27 mouse cellular contexts compared by ENCODE assay signal in genomic region chr2:129556081-129556480, GRCm38 (mm10). TPM values are rescaled to one million over a fixed set of nuclear protein-coding genes. Genes with fewer than 3 reads are reported as not detected.
DNase-seq lines count a peak whose midpoint lies in the region; ATAC-seq and TF ChIP-seq lines count a peak whose summit lies in the region.
"Had no signal": no experiment of that assay in that cellular context is flagged by ENCODE, and none has a peak within 500 bp of the region (broad histone marks: within the 10 kb centered on the region; RNA-seq: fewer than 3 reads in every experiment).

No protein-coding gene starts in this region.

- 55% methylated on average over 6 of the region's 6 CpGs for WGBS in hindbrain, embryonic 15.5 days
- 66% methylated on average over 6 of the region's 6 CpGs for whole genome bisulfite sequencing in hindbrain, postnatal 0 days
- WGBS in midbrain, embryonic 14.5 days: 61% methylated on average over 6 of the region's 6 CpGs
- 81% methylated on average over 6 of the region's 6 CpGs for WGBS in midbrain, embryonic 11.5 days
- WGBS in midbrain, embryonic 16.5 days: 56% methylated on average over 6 of the region's 6 CpGs
- 79% methylated on average over 6 of the region's 6 CpGs for WGBS in midbrain, embryonic 10.5 days
- WGBS in olfactory bulb, adult 2 months: 43% methylated on average over 6 of the region's 6 CpGs

- DNase-seq in hindbrain, postnatal 0 days (ENCODE audit: low spot score): no peak
- DNase-seq in midbrain, embryonic 14.5 days: no peak
- no peak for DNase-seq in midbrain, embryonic 11.5 days (ENCODE audit: low spot score, missing footprints)
- DNase-seq in midbrain, embryonic 10.5 days (ENCODE audit: low spot score): no peak
- DNase-seq: adrenal gland, adult 2 months; adrenal gland, postnatal 10 days; adrenal gland, postnatal 25 days; cerebellum, adult 11-12 months; cerebellum, adult 2 months; cerebellum, adult 9-10 months; cerebellum, postnatal 10 days; cerebellum, postnatal 25 days had no signal

- H3K4me1 ChIP-seq in hindbrain, embryonic 15.5 days (replicated peaks): no peaks in the 10 kb centered on the region; the same call in none of the 2 replicates
- no peaks in the 10 kb centered on the region for H3K4me1 ChIP-seq in hindbrain, postnatal 0 days (ENCODE audit: insufficient read depth, low read length)
- 0 out of 2 replicates have a peak, but pooled peaks cover 7% of the 10 kb centered on the region for H3K4me1 ChIP-seq in midbrain, embryonic 14.5 days (ENCODE audit: control insufficient read depth, insufficient read depth, low read length)
- H3K4me1 ChIP-seq in midbrain, embryonic 11.5 days (ENCODE audit: control insufficient read depth, insufficient read depth, low read length): no peaks in the 10 kb centered on the region
- H3K4me1 ChIP-seq in midbrain, embryonic 16.5 days (ENCODE audit: control insufficient read depth, insufficient read depth, low read length): peaks cover 4% of the 10 kb centered on the region; the same call in 1 of the 2 replicates
- H3K4me1 ChIP-seq in midbrain, embryonic 10.5 days: peaks cover 11% of the 10 kb centered on the region
- H3K4me1 ChIP-seq in olfactory bulb, adult 2 months (ENCODE audit: control insufficient read depth, insufficient read depth, low read length): peaks cover 21% of the 10 kb centered on the region
- H3K4me1 ChIP-seq: forebrain, embryonic 15.5 days had no signal

- H3K27ac ChIP-seq in hindbrain, embryonic 15.5 days (replicated peaks): no peak overlapping the region
- H3K27ac ChIP-seq in hindbrain, postnatal 0 days: no peak overlapping the region
- peak overlapping the region; percentile 32; the same call in 1 of the 2 replicates for H3K27ac ChIP-seq in midbrain, embryonic 14.5 days (replicated peaks; ENCODE audit: low read depth, low read length)
- no peak overlapping the region for H3K27ac ChIP-seq in midbrain, embryonic 11.5 days (ENCODE audit: low read depth, low read length)
- no peak overlapping the region for H3K27ac ChIP-seq in midbrain, embryonic 16.5 days (ENCODE audit: low read length)
- H3K27ac ChIP-seq in midbrain, embryonic 10.5 days (replicated peaks): no peak overlapping the region
- peak overlapping the region; percentile 30; the same call in 1 of the 2 replicates for H3K27ac ChIP-seq in olfactory bulb, adult 2 months (ENCODE audit: insufficient read depth, low read depth, low read length)
- H3K27ac ChIP-seq: embryonic facial prominence, embryonic 10.5 days; embryonic facial prominence, embryonic 12.5 days; forebrain, embryonic 13.5 days; forebrain, embryonic 15.5 days had no signal

- no peak overlapping the region for H3K9ac ChIP-seq in hindbrain, embryonic 15.5 days
- H3K9ac ChIP-seq in hindbrain, postnatal 0 days (replicated peaks; ENCODE audit: low read length): no peak overlapping the region
- H3K9ac ChIP-seq in midbrain, embryonic 14.5 days (replicated peaks; ENCODE audit: low read length): no peak overlapping the region
- H3K9ac ChIP-seq in midbrain, embryonic 11.5 days (ENCODE audit: low read length): no peak overlapping the region
- no peak overlapping the region for H3K9ac ChIP-seq in midbrain, embryonic 16.5 days (ENCODE audit: low read depth, low read length)
- H3K9ac ChIP-seq: embryonic facial prominence, embryonic 12.5 days; forebrain, embryonic 13.5 days; forebrain, embryonic 15.5 days had no signal

- no peak overlapping the region for H3K4me2 ChIP-seq in hindbrain, embryonic 15.5 days
- H3K4me2 ChIP-seq in hindbrain, postnatal 0 days (ENCODE audit: low read depth, low read length): no peak overlapping the region
- no peak overlapping the region for H3K4me2 ChIP-seq in midbrain, embryonic 14.5 days (ENCODE audit: low read length)
- no peak overlapping the region for H3K4me2 ChIP-seq in midbrain, embryonic 11.5 days
- H3K4me2 ChIP-seq in midbrain, embryonic 16.5 days (ENCODE audit: low read length): no peak overlapping the region
- H3K4me2 ChIP-seq: embryonic facial prominence, embryonic 12.5 days; forebrain, embryonic 13.5 days; forebrain, embryonic 15.5 days had no signal

- ATAC-seq in hindbrain, embryonic 15.5 days (ENCODE audit: low FRiP score, low read depth): 0 out of 2 replicates have a peak, but pooled peaks have one; percentile 51
- ATAC-seq in hindbrain, postnatal 0 days: no peak
- no peak for ATAC-seq in midbrain, embryonic 14.5 days (ENCODE audit: low FRiP score, low TSS enrichment)
- ATAC-seq in midbrain, embryonic 11.5 days (ENCODE audit: low FRiP score): no peak
- ATAC-seq in midbrain, embryonic 16.5 days: peak; percentile 70
- ATAC-seq in cerebellum, adult (ENCODE audit: insufficient number of reproducible peaks, low FRiP score, low TSS enrichment): no peak
- ATAC-seq: forebrain, embryonic 13.5 days; forebrain, embryonic 15.5 days had no signal

- H3K9me3 ChIP-seq in hindbrain, embryonic 15.5 days: no peaks in the 10 kb centered on the region
- no peaks in the 10 kb centered on the region for H3K9me3 ChIP-seq in hindbrain, postnatal 0 days (ENCODE audit: low read length)
- H3K9me3 ChIP-seq in midbrain, embryonic 14.5 days (ENCODE audit: control insufficient read depth, low read length): no peaks in the 10 kb centered on the region
- H3K9me3 ChIP-seq in midbrain, embryonic 11.5 days (ENCODE audit: control insufficient read depth, low read length): no peaks in the 10 kb centered on the region
- no peaks in the 10 kb centered on the region for H3K9me3 ChIP-seq in midbrain, embryonic 16.5 days (replicated peaks; ENCODE audit: control insufficient read depth, low read length, poor library complexity, severe bottlenecking)
- H3K9me3 ChIP-seq in midbrain, embryonic 10.5 days (replicated peaks): no peaks in the 10 kb centered on the region
- H3K9me3 ChIP-seq: embryonic facial prominence, embryonic 10.5 days; embryonic facial prominence, embryonic 12.5 days; forebrain, embryonic 13.5 days; forebrain, embryonic 15.5 days had no signal

- TF ChIP-seq POLR2A in olfactory bulb, adult 2 months (IDR thresholded peaks at IDR 0.05; ENCODE audit: insufficient read depth, low read depth, low read length): no peak

- H3K27me3 ChIP-seq in hindbrain, embryonic 15.5 days: no peaks in the 10 kb centered on the region
- no peaks in the 10 kb centered on the region for H3K27me3 ChIP-seq in hindbrain, postnatal 0 days (ENCODE audit: insufficient read depth, low read length)
- no peaks in the 10 kb centered on the region for H3K27me3 ChIP-seq in midbrain, embryonic 14.5 days (ENCODE audit: control insufficient read depth, insufficient read depth, low read length)
- H3K27me3 ChIP-seq in midbrain, embryonic 11.5 days (ENCODE audit: control insufficient read depth, insufficient read depth, low read length): no peaks in the 10 kb centered on the region
- no peaks in the 10 kb centered on the region for H3K27me3 ChIP-seq in midbrain, embryonic 16.5 days (ENCODE audit: control insufficient read depth, insufficient read depth, low read depth, low read length)
- H3K27me3 ChIP-seq in midbrain, embryonic 10.5 days (ENCODE audit: low read depth, poor library complexity, severe bottlenecking): no peaks in the 10 kb centered on the region
- H3K27me3 ChIP-seq: embryonic facial prominence, embryonic 12.5 days; forebrain, embryonic 13.5 days; forebrain, embryonic 15.5 days had no signal

- TF ChIP-seq CTCF in hindbrain, postnatal 0 days (IDR thresholded peaks at IDR 0.05; ENCODE audit: low read depth): no peak
- no peak for TF ChIP-seq CTCF in olfactory bulb, adult 2 months (IDR thresholded peaks at IDR 0.05; ENCODE audit: insufficient read depth, low read depth, low read length)

- H3K4me3 ChIP-seq in hindbrain, embryonic 15.5 days: no peak overlapping the region
- no peak overlapping the region for H3K4me3 ChIP-seq in hindbrain, postnatal 0 days (ENCODE audit: low read length)
- H3K4me3 ChIP-seq in midbrain, embryonic 14.5 days (replicated peaks; ENCODE audit: low read depth, low read length): no peak overlapping the region
- H3K4me3 ChIP-seq in midbrain, embryonic 11.5 days (ENCODE audit: low read depth, low read length): no peak overlapping the region
- no peak overlapping the region for H3K4me3 ChIP-seq in midbrain, embryonic 16.5 days (ENCODE audit: low read depth, low read length)
- H3K4me3 ChIP-seq in midbrain, embryonic 10.5 days: no peak overlapping the region
- no peak overlapping the region for H3K4me3 ChIP-seq in olfactory bulb, adult 2 months (ENCODE audit: insufficient read depth, low read depth, low read length)
- H3K4me3 ChIP-seq: embryonic facial prominence, embryonic 10.5 days; embryonic facial prominence, embryonic 12.5 days; forebrain, embryonic 13.5 days; forebrain, embryonic 15.5 days had no signal

- H3K36me3 ChIP-seq in hindbrain, embryonic 15.5 days: no peaks in the 10 kb centered on the region
- H3K36me3 ChIP-seq in hindbrain, postnatal 0 days (ENCODE audit: insufficient read depth, low read length): no peaks in the 10 kb centered on the region
- no peaks in the 10 kb centered on the region for H3K36me3 ChIP-seq in midbrain, embryonic 14.5 days (ENCODE audit: control insufficient read depth, insufficient read depth, low read length)
- no peaks in the 10 kb centered on the region for H3K36me3 ChIP-seq in midbrain, embryonic 11.5 days (ENCODE audit: control insufficient read depth, insufficient read depth, low read length)
- no peaks in the 10 kb centered on the region for H3K36me3 ChIP-seq in midbrain, embryonic 16.5 days (ENCODE audit: control insufficient read depth, insufficient read depth, low read length)
- no peaks in the 10 kb centered on the region for H3K36me3 ChIP-seq in midbrain, embryonic 10.5 days
- H3K36me3 ChIP-seq: embryonic facial prominence, embryonic 10.5 days; embryonic facial prominence, embryonic 12.5 days; forebrain, embryonic 15.5 days had no signal

RNA-seq across cellular contexts. Expression of gene F830045P16Rik, which starts 19.7 kb away (rescaled TPM):
- polyA plus RNA-seq in hindbrain, embryonic 15.5 days (2015; fragmentation: Nextera tagmentation; extraction: Ambion mirVana): not detected in 2 replicates
- total RNA-seq in hindbrain, postnatal 0 days (2014; rRNA removed): not detected in 2 replicates
- polyA plus RNA-seq in hindbrain, postnatal 0 days (2015; fragmentation: Nextera tagmentation; extraction: Ambion mirVana): not detected in 2 replicates
- polyA plus RNA-seq in midbrain, embryonic 14.5 days (2014; fragmentation: Nextera tagmentation; extraction: Ambion mirVana): not detected in 2 replicates
- 0.10 TPM in 1 of 2 replicates, not detected in the other for polyA plus RNA-seq in midbrain, embryonic 11.5 days (2014; fragmentation: Nextera tagmentation; extraction: Ambion mirVana)
- polyA plus RNA-seq in midbrain, embryonic 16.5 days (2015; fragmentation: Nextera tagmentation; extraction: Ambion mirVana): not detected in 2 replicates
- polyA plus RNA-seq in midbrain, embryonic 10.5 days (2016; fragmentation: Nextera tagmentation; extraction: Ambion mirVana): not detected in 2 replicates
- not detected in 2 replicates for polyA plus RNA-seq in olfactory bulb, adult 2 months (2012; ENCODE audit: insufficient read depth, insufficient read length, low replicate concordance, missing spikeins)
- total RNA-seq: adrenal gland, adult 2 months; adrenal gland, postnatal 10 days; adrenal gland, postnatal 25 days; adrenal gland, postnatal 4 days; ES-E14; MEL had no signal
- polyA plus RNA-seq: adrenal gland, adult 2 months; brain, embryonic 14.5 days; C2C12; cortical plate, adult 2 months; embryonic facial prominence, embryonic 10.5 days; embryonic facial prominence, embryonic 12.5 days; forebrain, embryonic 11.5 days; forebrain, embryonic 13.5 days; forebrain, embryonic 15.5 days had no signal

RNA-seq across cellular contexts. Expression of gene Sirpa, which starts 36.6 kb away (rescaled TPM):
- polyA plus RNA-seq in hindbrain, embryonic 15.5 days (2015; fragmentation: Nextera tagmentation; extraction: Ambion mirVana): 31.7 and 35.1 TPM in 2 replicates
- total RNA-seq in hindbrain, postnatal 0 days (2014; rRNA removed): 87.7 and 135 TPM in 2 replicates
- polyA plus RNA-seq in hindbrain, postnatal 0 days (2015; fragmentation: Nextera tagmentation; extraction: Ambion mirVana): 35.8 and 37.1 TPM in 2 replicates
- 28.3 and 35.7 TPM in 2 replicates for polyA plus RNA-seq in midbrain, embryonic 14.5 days (2014; fragmentation: Nextera tagmentation; extraction: Ambion mirVana)
- polyA plus RNA-seq in midbrain, embryonic 11.5 days (2014; fragmentation: Nextera tagmentation; extraction: Ambion mirVana): 16.0 and 17.9 TPM in 2 replicates
- polyA plus RNA-seq in midbrain, embryonic 16.5 days (2015; fragmentation: Nextera tagmentation; extraction: Ambion mirVana): 41.3 and 45.9 TPM in 2 replicates
- 15.7 and 16.0 TPM in 2 replicates for polyA plus RNA-seq in midbrain, embryonic 10.5 days (2016; fragmentation: Nextera tagmentation; extraction: Ambion mirVana)
- not detected in 2 replicates for polyA plus RNA-seq in olfactory bulb, adult 2 months (2012; ENCODE audit: insufficient read depth, insufficient read length, low replicate concordance, missing spikeins)
- total RNA-seq: MEL had no signal

Comparison
In these comparisons a context has a peak if more than half of its experiments do, and no peak if none do; other contexts are left out.
1. ATAC-seq: peak in hindbrain, embryonic 15.5 days (single experiment) and midbrain, embryonic 16.5 days (single experiment); none in hindbrain, postnatal 0 days (single experiment), midbrain, embryonic 14.5 days (single experiment), midbrain, embryonic 11.5 days (single experiment) and cerebellum, adult (single experiment).
2. H3K27ac ChIP-seq: peak in midbrain, embryonic 14.5 days (single experiment) and olfactory bulb, adult 2 months (single experiment); none in hindbrain, embryonic 15.5 days (single experiment), hindbrain, postnatal 0 days (single experiment), midbrain, embryonic 11.5 days (single experiment), midbrain, embryonic 16.5 days (single experiment) and midbrain, embryonic 10.5 days (single experiment).